Mouse (Mus musculus) liver, postnatal 0 days (tissue): ENCODE measurements around the gene Gm10800.
"Not testable (repeated sequence)": the region's sequence is repeated elsewhere in the genome, so short reads cannot be mapped to it uniquely, and the experiment has no call there.

Experiments
- CTCF ChIP-seq: sonication (generic); IDR thresholded peaks from 2 replicates; pipeline ENCODE4 v1.5.1; 2016; ENCODE audit warnings: antibody characterized with exemption, low read depth
- EP300 ChIP-seq: IDR thresholded peaks from 2 replicates; pipeline ENCODE4 v1.6.1; 2016; ENCODE audit warnings: antibody characterized with exemption, low read depth, mild to moderate bottlenecking

DNA sequence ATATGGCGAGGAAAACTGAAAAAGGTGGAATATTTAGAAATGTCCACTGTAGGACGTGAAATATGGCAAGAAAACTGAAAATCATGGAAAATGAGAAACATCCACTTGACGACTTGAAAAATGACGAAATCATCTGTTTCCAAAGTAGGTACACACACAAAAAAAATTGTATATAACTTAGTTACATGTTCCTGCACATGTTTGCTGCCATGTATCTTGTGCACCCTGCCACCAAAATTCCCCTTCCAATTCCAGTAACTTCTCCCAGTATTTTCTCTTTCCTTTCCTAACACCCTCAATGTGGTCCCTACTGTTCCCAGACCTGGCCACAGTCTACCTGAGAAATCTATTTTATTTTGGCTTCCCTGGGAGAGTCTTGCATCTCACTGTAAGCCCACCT lies at the start of gene Gm10800:
- not testable (repeated sequence) for TF ChIP-seq CTCF, EP300
